Mouse (Mus musculus): ENCODE results near the gene Serping1.

Gene Serping1

DNA sequence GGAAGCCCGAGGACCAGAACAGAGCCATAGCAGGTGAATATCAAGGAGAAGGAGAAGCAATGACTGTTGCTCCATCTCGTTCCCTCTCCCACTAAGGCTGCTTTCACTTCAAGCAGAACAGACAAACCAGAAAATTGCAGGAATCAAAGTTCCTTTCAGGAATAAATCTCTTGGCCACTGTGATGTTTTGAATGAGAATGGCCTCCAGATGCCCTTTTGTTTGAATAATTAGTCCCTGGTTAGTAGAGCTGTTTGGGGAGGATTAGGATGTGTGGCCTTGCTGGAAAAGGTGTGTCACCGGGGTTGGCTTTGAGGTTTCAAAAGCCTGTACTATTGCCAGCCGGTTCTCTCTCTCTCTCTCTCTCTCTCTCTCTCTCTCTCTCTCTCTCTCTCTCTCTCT is 12.9 kb downstream of the Serping1 start:
- POLR2A ChIA-PET: interaction anchor here (0.6 to 23.1 kb wide), 25 partner anchors 9 to 1390 kb away, joined by 3 to 652 read pairs (median 5); partner anchors contain the start of genes Serping1 (in 3 of the 4), Clp1 (in 2 of the 4), Gm19426 (in 2 of the 4) and Ube2l6 (in 1 of the 4)
- CTCF ChIA-PET: interaction anchor here (0.5 to 2.9 kb wide), 8 partner anchors 10 to 255 kb away, joined by 3 to 7 read pairs (median 4); no protein-coding TSS in a partner anchor

DNA sequence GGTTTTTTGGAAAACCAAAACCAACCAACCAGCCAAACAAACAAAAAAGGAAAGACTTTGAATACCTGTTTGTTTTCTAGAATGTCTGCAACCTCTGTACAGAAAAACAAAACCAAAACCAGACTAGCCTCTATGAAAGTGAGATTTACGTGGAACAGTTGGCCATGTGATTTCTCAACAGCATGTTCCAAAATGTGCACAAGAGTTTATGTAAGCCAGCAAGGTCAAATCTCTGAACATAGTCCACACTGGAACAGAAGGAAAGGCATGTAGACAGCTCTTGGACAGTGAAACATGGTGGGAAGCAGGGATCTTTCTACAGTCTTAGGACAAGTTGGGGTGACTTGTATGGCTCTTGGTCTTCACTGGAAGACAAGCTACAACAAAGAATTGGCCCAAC is 13.4 kb downstream of the Serping1 start:
- CTCF ChIA-PET: interaction anchor here in 3 of 4 experiments (0.5 to 2.9 kb wide), 5 partner anchors 17 to 256 kb away, joined by 3 to 7 read pairs (median 3); no protein-coding TSS in a partner anchor
- POLR2A ChIA-PET: interaction anchor here (0.6 to 23.1 kb wide), 19 partner anchors 13 to 183 kb away, joined by 3 to 652 read pairs (median 8); partner anchors contain the start of genes Serping1 (in 3 of the 4), Gm19426 (in 2 of the 4), Ube2l6 (in 1 of the 4) and Ypel4 (in 1 of the 4)

DNA sequence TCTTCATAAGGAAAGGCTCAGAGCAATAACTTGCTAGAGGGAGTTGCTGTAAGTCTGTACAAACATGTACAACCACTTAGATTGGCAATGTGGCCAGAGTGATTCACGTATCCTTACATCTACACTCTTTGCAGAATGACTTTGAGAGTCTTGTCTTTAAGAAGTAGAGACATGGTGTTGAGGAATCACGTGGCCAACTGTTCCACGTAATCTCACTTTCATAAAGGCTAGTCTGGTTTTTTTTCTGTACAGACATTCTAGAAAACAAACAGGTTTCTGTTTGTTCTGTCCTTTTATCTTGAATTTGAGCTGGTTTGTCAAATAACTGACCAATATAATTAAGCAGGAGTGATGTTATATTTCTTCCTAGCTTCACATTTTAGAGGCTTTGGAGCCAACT is 13.9 kb downstream of the Serping1 start:
- ChIA-PET CTCF (interaction anchor here in 3 of 4 experiments (0.6 to 2.9 kb wide), 3 partner anchors 18 to 251 kb away, joined by 3 to 7 read pairs (median 4); no protein-coding TSS in a partner anchor), POLR2A (interaction anchor here in 2 of 4 experiments (0.6 to 23.1 kb wide), 9 partner anchors 13 to 46 kb away, joined by 3 to 652 read pairs (median 6); partner anchors contain the start of genes Gm19426 (in 2 of the 2), Serping1 (in 1 of the 2), Ube2l6 (in 1 of the 2) and Ypel4 (in 1 of the 2))

DNA sequence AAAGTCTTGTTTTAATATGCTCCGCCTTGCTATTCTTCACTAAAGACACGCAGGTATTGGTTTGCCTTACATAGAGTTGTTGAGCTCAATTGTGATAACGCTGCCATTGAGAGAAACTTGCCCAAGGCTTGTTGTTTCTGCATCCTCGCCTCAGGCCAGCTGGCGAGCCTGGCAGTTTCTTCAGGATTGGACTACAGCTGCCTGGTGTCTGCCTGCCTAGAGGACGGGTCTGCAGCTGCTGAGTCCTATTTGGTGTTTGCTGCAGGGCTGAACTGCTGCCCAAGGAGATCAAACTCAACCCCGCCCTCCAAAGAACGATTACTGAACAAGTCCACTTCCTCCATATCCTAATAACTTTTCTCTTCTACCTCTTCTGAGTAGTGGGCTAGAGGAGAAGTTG is 14.5 kb downstream of the Serping1 start:
- CTCF ChIA-PET: interaction anchor here in 2 of 4 experiments (1.0 to 2.9 kb wide), 2 partner anchors 18 to 20 kb away, joined by 3 to 7 read pairs; no protein-coding TSS in a partner anchor
- POLR2A ChIA-PET: interaction anchor here in 2 of 4 experiments (0.7 to 23.1 kb wide), 6 partner anchors 14 to 47 kb away, joined by 3 to 652 read pairs (median 10); partner anchors contain the start of genes Gm19426 (in 2 of the 2) and Ypel4 (in 1 of the 2)

DNA sequence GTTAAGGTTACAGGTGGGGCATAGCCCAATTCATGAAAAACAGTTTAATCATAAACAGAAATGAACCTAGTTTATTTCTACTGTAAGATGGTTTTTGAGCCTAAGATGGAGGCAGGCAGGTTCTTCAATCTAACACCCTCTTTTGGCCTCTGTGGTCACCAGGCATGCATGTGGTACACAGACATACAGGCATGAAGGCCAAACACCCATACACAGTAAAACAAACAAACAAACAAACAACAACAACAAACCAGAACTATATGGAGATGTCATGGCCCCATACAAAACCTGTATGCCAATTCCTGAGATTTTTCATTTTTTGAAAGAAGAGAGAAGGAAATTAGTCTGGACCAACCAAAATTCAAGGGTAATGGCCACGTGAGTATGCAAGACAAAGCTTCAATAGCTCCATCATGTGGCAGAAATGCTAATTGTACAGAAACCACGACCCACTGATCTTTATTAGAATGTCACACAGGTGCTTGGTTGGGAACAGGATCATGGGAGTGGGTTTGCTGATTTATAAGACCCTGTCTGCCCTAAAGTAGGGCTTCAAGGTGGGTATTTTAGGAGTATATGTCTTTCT is 16.6 kb downstream of the Serping1 start:
- CTCF ChIA-PET: interaction anchor here (0.6 to 4.5 kb wide), 12 partner anchors 14 to 108 kb away, joined by 3 to 33 read pairs (median 4); partner anchors contain the start of gene Ube2l6 (in 1 of the 4)
- POLR2A ChIA-PET: interaction anchor here (0.5 to 23.1 kb wide), 14 partner anchors 13 to 284 kb away, joined by 3 to 652 read pairs (median 5); partner anchors contain the start of genes Gm19426 (in 3 of the 4), Serping1 (in 3 of the 4), Ctnnd1 (in 1 of the 4) and Ube2l6 (in 1 of the 4)

DNA sequence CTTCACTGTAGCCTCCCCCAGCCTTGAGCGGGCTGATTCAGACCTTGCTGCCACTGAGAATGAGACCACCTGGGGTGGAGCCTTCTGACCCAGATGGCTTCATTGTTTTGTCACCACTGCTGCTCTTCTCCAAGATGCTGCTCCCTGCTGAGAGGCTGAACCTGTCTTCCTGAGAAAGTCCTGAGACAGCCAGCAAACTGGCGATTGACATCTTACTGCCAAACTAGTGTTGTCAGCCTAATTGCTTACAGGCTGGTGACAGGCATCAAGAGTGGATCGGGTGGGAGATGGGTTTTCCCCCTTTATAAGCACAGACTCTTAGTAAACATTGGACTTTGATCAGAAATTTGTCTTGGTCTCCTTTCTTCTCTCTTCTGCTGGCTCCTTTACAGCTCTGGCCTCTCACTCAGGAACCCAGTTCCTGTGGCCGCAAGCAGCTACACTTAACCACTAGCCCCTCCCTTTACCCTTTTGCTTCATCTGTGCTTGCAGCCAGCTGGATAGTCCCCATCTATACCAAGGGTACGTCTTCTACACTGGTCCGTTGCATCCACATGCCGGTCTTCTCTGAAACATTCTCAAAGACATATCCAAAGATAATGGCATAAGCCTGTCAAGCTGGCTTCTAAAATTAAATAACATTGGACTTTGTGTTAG is 18.1 kb downstream of the Serping1 start:
- POLR2A ChIA-PET: interaction anchor here (0.7 to 23.6 kb wide), 19 partner anchors 2 to 178 kb away, joined by 3 to 652 read pairs (median 5); partner anchors contain the start of genes Gm19426 (in 3 of the 4), Ube2l6 (in 2 of the 4), Serping1 (in 1 of the 4) and Ypel4 (in 1 of the 4)
- CTCF ChIA-PET: interaction anchor here (0.5 to 4.7 kb wide), 14 partner anchors 9 to 272 kb away, joined by 3 to 33 read pairs (median 3); partner anchors contain the start of gene Ube2l6 (in 1 of the 4)

DNA sequence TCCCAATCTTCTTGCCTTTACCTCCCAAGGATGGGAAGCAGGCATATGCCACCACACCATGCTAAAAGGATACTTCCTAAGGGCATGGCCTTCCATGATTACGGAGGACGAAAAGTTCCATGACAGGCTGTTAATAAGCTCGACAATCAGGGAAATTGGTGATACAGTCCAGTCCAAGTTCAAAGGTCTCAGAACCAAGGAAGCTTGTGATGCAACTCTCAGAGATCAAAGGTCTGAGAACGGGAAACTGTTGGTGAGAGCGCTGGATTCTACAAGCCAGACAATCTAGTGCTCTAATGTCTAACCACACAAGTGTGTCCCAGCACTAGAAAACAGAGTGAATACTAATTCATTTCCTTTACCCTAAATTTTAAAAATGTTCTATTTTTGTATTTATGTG is 19.0 kb downstream of the Serping1 start:
- ChIA-PET CTCF (interaction anchor here (0.5 to 4.7 kb wide), 15 partner anchors 10 to 273 kb away, joined by 3 to 33 read pairs (median 4); partner anchors contain the start of gene Ube2l6 (in 2 of the 4)), POLR2A (interaction anchor here (0.6 to 23.6 kb wide), 19 partner anchors 2 to 992 kb away, joined by 3 to 652 read pairs (median 5); partner anchors contain the start of genes Gm19426 (in 3 of the 4), Clp1 (in 1 of the 4), Serping1 (in 1 of the 4) and Ube2l6 (in 1 of the 4))

DNA sequence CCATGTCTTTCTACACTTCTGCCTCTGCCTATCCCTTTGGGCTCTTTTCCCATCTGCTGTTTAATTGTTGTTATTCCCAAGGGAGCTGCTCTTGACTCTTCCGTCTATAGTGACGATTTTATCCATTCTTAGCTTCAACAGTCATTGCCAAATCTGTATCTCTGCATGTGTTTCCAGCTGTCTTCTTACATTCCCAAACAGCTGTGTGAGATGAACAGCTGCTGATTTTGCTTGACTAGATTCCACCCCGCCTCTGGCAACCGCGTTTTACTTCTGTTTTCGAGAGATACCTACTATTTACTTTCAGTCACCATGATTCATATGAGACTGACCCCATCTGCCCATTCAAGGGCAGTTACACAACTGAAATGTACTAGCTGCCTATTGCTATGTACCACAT is 25.1 kb downstream of the Serping1 start:
- CTCF ChIA-PET: interaction anchor here in 3 of 4 experiments (0.5 to 3.0 kb wide), 4 partner anchors 10 to 49 kb away, joined by 3 to 12 read pairs (median 5); partner anchors contain the start of gene Ube2l6 (in 1 of the 3)
- POLR2A ChIA-PET: interaction anchor here in 3 of 4 experiments (0.6 to 23.6 kb wide), 8 partner anchors 5 to 80 kb away, joined by 3 to 652 read pairs (median 6); partner anchors contain the start of genes Gm19426 (in 2 of the 3) and Ypel4 (in 1 of the 3)

DNA sequence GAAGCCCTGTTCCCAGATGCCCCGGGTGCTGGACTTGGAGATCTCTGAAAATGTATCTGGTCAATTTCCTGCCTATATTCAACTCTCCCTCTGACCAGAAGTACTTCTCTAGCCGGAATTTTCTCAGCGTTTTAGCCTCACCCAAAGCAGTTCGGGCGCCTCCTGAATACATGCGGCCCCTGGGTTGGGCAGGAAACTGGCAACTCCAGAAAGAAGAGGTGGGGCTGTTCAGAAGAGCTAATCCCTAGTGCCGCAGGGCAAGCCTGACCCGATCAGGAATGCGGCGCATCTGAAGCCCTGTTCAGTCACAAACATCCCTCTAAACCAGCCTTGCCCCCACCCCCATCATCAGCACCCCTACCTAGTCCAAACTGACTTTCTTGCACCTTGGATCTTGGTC is 31.1 kb downstream of the Serping1 start:
- CTCF ChIA-PET: interaction anchor here in 3 of 4 experiments (0.7 to 1.7 kb wide), 6 partner anchors 12 to 289 kb away, joined by 3 to 7 read pairs (median 5); partner anchors contain the start of gene Ube2l6 (in 3 of the 3)
- POLR2A ChIA-PET: interaction anchor here (0.6 to 23.6 kb wide), 62 partner anchors 11 to 1805 kb away, joined by 3 to 679 read pairs (median 7); partner anchors contain the start of genes Clp1 (in 3 of the 4), Serping1 (in 3 of the 4), Slc43a1 (in 3 of the 4) and Selenoh (in 2 of the 4)

DNA sequence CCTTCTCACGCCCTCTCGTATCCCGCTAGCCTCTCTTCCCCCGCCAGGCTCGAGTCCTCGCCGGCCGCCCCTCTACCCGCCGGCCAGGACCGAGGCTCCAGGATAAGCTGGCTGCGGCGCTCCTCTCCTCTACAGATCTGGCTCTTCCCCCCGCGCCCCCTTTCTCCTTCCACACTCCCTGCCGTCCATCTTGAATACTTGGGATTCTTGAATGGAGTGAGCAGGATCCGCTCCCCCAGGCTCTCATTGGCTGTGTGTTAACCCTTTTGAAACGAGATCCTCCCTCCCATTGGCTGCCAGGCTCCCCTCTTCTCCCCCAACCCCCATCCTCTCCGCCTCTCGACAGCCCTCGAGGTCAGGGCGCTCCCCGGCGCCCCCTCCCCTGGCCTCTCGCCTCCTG is 31.7 kb downstream of the Serping1 start, which contains the start of gene Gm19426:
Gm19426 (minus strand) TSS at position 95 of the 400 bp plus-strand sequence.
- POLR2A ChIA-PET: interaction anchor here (0.6 to 23.6 kb wide), 58 partner anchors 11 to 305 kb away, joined by 3 to 679 read pairs (median 10); partner anchors contain the start of genes Clp1 (in 3 of the 4), Serping1 (in 3 of the 4), Slc43a1 (in 3 of the 4) and Gm28635 (in 2 of the 4)

DNA sequence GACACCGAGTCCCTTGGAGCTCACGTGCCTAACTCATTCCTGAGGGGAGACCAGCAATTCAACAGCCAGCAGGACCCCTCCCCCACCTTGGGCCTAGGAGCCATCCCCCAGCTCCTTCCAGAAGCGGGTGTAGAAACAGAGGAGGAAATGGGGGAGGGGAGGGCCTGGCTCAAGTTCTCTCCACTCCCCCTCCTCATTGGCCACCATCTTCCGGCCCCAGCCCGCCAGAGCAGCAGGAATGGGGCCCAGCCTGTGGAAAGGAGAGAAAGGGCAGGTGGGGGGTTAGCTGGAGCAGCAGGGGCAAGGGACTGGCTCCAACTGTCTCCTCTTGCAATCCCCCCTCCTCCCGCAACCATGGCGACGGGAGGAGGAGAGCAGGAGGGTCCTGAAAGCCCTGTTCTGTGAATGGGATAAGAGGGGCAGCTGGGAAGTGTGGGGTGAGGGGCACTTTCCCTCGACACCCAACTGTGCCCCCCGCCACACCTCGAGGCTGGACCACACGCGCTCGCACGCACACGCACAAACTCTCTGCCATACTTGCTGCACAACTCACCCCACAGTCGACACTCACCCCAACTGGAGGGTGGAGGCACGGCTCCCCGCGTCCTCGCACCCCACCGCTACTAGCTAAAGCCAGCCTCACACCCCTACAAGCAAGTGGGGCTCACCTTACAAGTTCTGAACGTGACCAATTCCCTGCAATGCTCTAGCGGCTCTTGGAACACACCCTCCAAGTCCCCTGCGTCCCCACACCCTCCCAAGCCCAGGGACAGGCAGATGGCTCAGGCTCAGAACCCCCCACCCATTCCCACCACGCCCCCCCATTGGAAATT is 32.6 kb downstream of the Serping1 start:
- CTCF ChIA-PET: interaction anchor here (0.6 to 5.8 kb wide), 20 partner anchors 10 to 491 kb away, joined by 3 to 70 read pairs (median 9); partner anchors contain the start of genes Ube2l6 (in 4 of the 4) and Slc43a1 (in 1 of the 4)
- POLR2A ChIA-PET: interaction anchor here (0.6 to 23.6 kb wide), 113 partner anchors 8 to 1032 kb away, joined by 3 to 679 read pairs (median 6); partner anchors contain the start of genes Ube2l6 (in 4 of the 4), Clp1 (in 3 of the 4), Serping1 (in 3 of the 4) and Slc43a1 (in 3 of the 4)

More for the DNA sequence above, 31.7 kb downstream of the Serping1 start, which contains the start of gene Gm19426:
- CTCF ChIA-PET: interaction anchor here in 3 of 4 experiments (0.7 to 1.7 kb wide), 3 partner anchors 55 to 289 kb away, joined by 5 to 7 read pairs (median 5); partner anchors contain the start of gene Ube2l6 (in 2 of the 3)

DNA sequence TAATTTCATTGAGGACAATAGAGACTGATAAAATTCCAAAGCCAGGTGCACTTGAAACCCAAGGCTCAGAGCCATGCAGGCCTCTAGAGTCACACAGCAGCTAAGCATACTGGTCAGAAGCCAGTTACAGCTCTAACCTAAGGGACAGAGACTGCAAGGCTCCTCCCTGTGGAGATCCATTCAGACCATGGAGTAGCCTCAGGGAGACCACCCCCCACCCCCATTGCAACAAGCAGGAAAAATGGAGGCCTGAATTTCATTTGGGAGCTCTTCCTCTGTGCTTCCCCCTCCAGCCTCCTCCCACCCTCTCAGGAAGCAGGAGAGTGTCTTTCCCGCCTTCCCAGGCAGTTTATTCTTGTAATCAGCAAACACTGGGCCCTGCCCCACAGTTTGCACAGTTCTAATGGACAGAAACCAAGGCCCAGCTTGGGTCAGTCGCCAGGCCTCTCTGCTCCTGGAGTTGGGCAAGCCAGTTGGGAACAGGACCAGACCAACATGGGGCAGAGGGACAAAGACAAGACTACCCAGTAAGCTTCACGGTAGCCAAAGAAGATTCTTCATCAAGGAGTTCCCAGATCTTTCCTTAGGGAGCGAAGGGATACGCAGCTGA is 33.3 kb downstream of the Serping1 start:
- POLR2A ChIA-PET: interaction anchor here (0.5 to 23.6 kb wide), 118 partner anchors 9 to 1031 kb away, joined by 3 to 679 read pairs (median 6); partner anchors contain the start of genes Ube2l6 (in 4 of the 4), Clp1 (in 3 of the 4), Gm28635 (in 3 of the 4) and Serping1 (in 3 of the 4)
- CTCF ChIA-PET: interaction anchor here (0.6 to 5.8 kb wide), 27 partner anchors 11 to 170 kb away, joined by 3 to 70 read pairs (median 5); partner anchors contain the start of genes Ube2l6 (in 4 of the 4), Serping1 (in 1 of the 4) and Slc43a1 (in 1 of the 4)

DNA sequence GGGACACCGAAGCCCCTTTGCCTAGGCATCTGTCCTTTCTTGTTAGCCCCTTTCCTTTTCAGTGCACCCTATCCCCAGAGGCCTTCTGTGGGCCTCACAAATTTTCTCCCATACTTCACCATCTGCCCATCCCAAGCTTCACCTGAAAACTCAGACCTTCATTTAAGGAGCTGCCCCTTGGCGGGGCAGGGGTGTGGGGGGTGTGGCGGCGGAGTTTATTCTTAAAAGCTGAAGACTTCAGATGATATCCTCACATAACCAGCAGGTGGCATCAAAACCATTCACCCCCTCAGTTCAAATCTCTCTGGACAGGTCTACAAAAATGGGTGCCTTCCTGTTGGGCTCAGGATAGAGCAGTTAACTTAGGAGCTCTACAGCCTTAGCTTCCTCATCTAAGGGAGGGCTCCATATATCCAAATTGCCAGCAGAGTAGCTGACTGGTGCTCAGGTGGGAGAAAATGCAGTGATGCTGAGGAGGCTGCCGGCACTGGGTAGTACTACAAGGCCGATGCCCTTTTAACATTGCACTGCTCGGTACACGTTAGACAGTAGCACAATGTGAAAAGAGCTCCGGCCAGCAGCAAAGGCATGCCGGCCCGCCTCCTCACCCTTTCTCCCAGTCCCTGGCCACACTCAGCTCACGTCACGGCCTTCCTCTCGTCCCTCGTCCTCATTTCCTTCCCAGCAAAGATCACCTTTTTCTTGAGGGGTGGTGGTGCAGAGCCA is 34.5 kb downstream of the Serping1 start:
- ChIA-PET CTCF (interaction anchor here (0.6 to 5.8 kb wide), 45 partner anchors 9 to 267 kb away, joined by 3 to 70 read pairs (median 5); partner anchors contain the start of genes Ube2l6 (in 4 of the 4), Slc43a1 (in 2 of the 4) and Serping1 (in 1 of the 4)), POLR2A (interaction anchor here (0.6 to 23.6 kb wide), 82 partner anchors 8 to 307 kb away, joined by 3 to 679 read pairs (median 7); partner anchors contain the start of genes Ube2l6 (in 4 of the 4), Clp1 (in 3 of the 4), Gm28635 (in 3 of the 4) and Serping1 (in 3 of the 4))

DNA sequence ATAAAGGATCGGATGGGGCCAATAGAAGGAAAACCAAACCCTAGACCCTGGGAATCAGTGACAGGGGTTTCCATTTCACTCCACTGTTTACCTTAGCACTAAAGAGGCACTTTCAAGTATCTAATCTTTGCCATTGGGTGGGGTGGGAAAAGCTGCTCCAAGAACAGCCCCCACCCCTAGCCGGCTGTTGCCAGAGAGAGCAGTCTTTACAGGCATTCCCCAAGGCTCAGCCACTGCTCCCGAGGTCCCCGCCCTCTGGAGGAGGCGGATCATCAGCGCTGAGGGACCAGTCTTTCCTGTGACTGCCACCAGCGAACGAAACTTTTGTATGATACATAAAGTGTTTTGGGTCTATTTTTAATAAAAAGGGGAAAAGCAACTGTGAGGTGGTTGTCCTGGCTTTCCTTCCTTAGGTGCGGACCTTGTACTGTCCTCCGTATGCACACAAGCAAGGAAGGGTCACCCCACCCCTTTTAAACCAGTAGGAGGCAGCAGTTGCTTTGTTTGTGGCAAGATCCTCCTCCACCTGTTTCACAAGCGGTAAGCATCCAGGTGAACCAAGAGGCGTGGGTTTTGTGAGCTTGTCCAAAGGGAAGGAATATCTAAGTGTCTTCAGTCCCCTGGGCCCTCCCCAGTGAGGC is 36.9 kb downstream of the Serping1 start:
- POLR2A ChIA-PET: interaction anchor here (0.6 to 23.6 kb wide), 32 partner anchors 6 to 159 kb away, joined by 3 to 679 read pairs (median 18); partner anchors contain the start of genes Clp1 (in 3 of the 4), Serping1 (in 3 of the 4), Ube2l6 (in 3 of the 4) and Slc43a1 (in 1 of the 4)
- CTCF ChIA-PET: interaction anchor here (0.5 to 5.8 kb wide), 16 partner anchors 9 to 150 kb away, joined by 3 to 70 read pairs (median 12); partner anchors contain the start of gene Ube2l6 (in 4 of the 4)

Data from embryonic stem cell, embryonic (primary cell).